Mouse (Mus musculus) liver, embryonic 14.5 days (tissue): Measurements from ENCODE around the gene Atp1b2.

ENCODE experiments used
- CTCF ChIP-seq: IDR thresholded peaks from 2 replicates; pipeline ENCODE4 v1.5.1; 2016; ENCODE audit warnings: antibody characterized with exemption, low read depth, control low read depth
- EP300 ChIP-seq: IDR thresholded peaks from 2 replicates; pipeline ENCODE4 v1.6.1; 2016; ENCODE audit warnings: antibody characterized with exemption, low read depth

- no peak for TF ChIP-seq CTCF
- TF ChIP-seq EP300: no peak
Observed at GRCm38 (mm10) chr11:69591424-69591823, 14.3 kb downstream of the Atp1b2 start.
